Mouse (Mus musculus): ENCODE measurements around the gene Inip.

Inip gene

DNA sequence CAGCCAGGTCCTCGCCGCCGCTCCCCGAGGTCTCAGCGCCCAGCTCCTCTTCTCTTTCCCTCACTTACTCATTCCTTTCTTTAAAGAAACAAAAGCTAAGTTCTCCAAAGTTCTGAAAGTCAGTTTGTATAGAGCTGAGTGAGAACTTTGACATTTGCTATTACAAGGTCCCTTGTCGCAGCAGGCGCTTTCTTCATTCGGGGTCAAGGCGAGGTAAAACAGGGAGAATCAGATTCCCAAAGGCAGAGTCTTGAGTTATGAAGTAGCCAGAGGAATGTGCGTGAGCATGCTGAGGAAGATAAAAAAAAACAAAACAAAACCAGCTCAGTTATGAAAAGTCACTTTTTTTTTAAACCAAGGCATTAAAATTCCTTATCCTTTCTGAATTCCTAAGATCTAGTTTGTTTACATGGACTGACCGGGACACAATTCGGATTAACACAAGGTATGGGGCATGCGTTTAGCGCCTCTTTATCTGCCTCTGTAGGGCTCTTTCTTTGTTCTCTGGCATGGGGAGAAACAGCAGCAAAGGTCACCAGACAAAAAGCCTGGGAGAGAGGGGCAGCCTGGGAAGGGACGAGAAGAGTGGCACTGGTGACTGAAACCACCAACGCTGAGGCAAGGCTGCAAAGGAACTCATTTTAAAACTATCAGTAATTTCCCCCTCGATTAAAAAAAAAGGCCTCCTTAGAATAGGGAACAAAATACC lies 29.1 kb downstream of the Inip start:
- DNase-seq (ENCODE audit: low read depth, low spot score) = no peak

- no peak for DNase-seq (ENCODE audit: low read depth, low spot score)
Observed at GRCm38 (mm10) chr4:59767717-59768116, 33.7 kb downstream of the Inip start.

- DNase-seq (ENCODE audit: low read depth, low spot score) = no peak
Observed at GRCm38 (mm10) chr4:59765385-59766005, 35.9 kb downstream of the Inip start.

DNA sequence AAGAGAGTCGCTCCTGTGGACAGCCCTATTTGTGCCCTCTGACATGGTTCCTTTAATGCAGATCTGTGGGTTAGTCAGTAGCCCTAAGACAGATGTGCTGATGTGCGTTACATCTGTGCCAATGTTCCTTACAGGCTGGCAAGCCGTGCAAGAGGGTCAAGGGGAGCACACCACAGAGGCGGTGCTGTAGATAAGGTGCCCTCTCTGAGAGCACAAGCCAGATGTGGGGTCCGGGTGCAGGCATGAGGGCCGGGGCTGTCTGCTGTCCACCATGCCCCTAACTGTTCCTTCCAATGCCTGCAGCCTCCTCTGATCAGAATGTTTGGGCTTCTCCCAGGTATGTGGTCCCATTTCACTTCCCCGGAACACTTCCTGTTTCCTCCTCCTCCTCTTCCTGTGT lies 36.4 kb downstream of the Inip start:
- no peak for DNase-seq (ENCODE audit: low read depth, low spot score)

DNA sequence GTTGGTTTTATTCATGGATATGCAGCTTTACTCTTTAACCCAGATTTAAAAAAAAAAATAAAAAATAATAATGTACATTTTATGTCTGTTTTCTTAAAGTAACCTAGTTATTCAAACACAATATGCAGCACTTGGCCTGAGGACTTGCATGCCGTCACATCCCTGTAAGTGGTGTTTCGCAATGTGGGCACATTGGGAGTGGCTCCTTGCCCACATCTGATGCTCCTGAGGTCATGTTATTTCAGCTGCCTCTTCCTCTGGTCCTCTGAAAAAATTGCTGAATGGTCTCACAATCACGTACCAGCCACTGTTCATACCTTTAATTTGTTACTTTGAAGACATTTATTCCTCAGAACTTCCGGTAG lies 40.0 kb downstream of the Inip start:
- no peak for DNase-seq (ENCODE audit: low read depth, low spot score)

DNA sequence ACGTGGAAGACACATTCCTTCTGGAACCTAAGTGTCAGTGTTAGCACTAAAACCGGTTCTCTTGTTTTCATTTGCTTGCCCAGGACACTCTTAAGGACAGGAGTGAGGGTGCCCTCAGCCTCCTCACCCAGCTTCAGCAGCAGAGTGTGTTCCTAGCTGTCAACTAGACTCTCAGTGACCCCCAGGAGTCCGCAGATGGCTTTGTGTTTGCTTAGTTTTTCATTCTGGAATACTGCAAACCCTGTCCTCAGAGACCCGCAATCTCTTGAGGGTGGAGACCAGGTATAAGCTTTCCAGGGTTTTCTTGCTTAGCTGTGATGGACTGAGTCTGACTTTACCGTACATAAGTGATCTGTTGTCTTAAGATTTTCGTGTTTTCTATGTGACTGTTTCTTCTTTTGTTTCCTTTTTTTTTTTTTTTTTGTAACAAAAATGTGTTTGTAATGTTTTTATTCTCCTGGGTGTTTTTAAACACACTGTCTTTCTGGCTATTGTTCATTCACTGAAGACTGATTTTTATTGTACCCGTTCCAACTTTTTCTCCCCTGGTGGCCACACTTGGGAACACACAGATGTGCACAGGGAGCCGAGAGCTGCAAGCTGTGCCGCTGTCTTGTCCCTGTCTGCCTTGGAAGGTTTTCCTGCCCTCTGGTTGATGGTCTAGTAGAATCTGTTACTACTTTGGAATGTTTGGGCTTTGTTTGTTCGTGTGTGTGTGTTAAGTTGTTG lies 40.6 kb downstream of the Inip start:
- no peak for DNase-seq (ENCODE audit: low read depth, low spot score)

GRCm38 (mm10) chr4:59760016-59760415 lies 41.4 kb downstream of the Inip start:
- DNase-seq (ENCODE audit: low read depth, low spot score) = no peak

DNA sequence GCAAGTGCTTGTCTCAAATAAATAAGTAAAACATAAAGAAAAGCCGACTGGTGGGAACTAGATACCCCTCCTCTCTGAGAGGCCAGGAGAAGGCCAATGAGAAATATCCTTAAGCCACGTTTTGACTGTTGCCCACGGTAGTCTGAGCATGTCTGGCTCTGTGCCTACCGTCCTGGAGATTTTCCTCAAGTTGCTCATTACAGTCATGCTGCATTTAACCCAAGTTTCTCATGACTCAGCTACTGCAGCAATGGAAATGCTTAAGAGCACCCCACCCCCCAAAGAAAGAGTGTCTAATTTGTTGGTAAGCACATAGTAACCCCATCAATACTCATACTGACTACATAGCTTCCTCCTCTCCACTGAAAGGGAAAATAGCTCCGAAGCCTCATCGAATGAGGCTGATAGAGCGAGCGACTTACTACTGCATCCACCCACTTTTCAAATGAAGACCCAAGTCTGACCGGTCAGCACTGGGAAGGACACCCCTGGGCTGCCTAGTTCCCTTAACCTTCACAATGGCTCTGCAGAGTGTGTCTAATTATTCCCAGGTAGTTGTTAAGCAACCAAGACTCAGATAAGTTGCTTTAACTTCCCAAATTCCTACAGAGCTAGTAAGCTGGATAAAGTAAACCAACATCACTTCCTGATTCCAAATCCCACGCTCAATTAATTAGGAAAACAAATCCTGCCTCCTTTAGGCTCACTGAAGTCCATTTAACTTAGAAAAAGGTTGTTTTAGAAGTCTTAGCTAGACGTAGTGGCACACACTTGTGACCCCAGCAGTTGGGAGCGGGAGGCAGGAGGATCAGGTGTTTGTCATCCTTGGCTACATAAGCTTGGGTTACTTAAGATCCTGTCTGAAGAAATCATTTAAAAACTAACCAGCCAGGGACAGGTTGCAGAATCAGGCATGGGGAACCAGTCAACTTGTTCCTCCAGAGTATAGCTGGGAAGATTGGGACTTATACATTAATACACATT lies 43.6 kb downstream of the Inip start:
- DNase-seq (ENCODE audit: low read depth, low spot score) = no peak

GRCm38 (mm10) chr4:59756332-59757082 lies 44.9 kb downstream of the Inip start:
- no peak for DNase-seq (ENCODE audit: low read depth, low spot score)

DNA sequence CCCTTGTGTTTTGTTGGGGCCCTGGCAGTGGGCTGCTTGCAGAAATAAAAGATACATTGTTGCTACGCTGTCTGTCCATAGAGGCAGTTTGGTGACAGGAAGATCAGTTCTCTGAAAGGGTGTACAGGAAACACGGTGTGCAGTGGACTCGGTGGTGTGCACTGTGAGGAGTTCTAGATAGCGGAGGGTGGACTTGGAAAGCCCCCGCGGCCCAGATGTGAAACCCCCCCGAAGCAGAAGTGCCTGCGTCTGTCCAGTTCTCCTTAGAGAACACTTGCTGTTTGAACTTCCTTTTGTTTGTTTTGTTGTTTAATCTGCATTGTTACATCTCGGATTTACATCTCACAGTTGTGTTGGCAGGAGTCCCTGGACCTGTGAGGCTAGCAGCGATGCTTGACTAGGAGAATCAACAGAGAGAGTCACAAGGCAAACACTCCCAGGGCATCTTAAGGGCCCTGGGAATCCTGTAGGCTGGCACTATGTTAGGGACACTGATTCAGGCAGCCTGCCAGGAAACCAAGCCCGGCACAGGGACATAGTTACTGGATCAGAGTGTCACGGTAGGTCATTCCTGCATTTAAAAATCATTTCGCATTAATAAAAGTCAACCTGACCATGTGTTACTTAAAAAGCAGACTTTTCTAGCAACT lies 47.8 kb downstream of the Inip start:
- DNase-seq (ENCODE audit: low read depth, low spot score) = no peak

- DNase-seq (ENCODE audit: low read depth, low spot score) = no peak
Observed at GRCm38 (mm10) chr4:59739882-59740281, 61.5 kb downstream of the Inip start.

DNA sequence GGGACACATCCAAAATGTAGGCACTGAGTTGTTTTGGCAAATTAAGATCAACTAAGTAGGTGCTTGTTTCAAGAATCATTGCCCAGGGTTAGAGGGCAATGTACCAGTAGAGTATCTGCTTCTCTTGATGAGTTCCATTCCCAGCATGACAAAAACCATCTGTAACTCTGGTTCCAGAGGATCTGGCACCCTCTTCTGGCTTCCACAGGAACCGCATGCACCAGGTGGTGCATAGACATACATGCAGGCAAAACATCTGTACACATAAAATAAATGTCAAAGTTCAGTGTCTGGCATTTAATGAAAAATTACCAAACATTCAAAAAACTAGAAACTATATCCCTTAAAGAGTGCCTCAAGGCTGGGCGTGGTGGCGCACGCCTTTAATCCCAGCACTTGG lies 62.1 kb downstream of the Inip start:
- DNase-seq (ENCODE audit: low read depth, low spot score) = no peak

DNA sequence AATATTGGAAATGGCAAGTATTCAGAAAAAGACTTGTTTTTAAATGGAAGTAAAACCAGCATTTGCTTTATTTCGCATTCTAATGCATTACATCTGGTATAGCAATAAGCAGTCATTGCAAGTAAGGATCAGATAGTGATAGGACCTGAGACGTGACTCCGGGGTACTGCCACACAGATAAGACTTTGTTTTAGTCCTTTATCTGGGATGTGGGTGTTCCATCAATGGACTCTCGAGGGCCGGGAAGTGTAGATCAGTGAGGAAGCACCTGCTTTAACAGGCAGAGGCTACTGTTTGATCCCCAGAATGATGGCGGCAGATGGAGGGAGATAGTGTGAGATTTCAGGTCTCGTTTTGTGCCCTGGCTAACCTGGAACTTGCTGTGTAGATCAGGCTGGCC lies 69.8 kb downstream of the Inip start:
- DNase-seq (ENCODE audit: low read depth, low spot score) = no peak

GRCm38 (mm10) chr4:59728839-59729238 lies 72.5 kb downstream of the Inip start:
- no peak for DNase-seq (ENCODE audit: low read depth, low spot score)

GRCm38 (mm10) chr4:59727878-59728261 lies 73.5 kb downstream of the Inip start:
- DNase-seq (ENCODE audit: low read depth, low spot score) = no peak

DNA sequence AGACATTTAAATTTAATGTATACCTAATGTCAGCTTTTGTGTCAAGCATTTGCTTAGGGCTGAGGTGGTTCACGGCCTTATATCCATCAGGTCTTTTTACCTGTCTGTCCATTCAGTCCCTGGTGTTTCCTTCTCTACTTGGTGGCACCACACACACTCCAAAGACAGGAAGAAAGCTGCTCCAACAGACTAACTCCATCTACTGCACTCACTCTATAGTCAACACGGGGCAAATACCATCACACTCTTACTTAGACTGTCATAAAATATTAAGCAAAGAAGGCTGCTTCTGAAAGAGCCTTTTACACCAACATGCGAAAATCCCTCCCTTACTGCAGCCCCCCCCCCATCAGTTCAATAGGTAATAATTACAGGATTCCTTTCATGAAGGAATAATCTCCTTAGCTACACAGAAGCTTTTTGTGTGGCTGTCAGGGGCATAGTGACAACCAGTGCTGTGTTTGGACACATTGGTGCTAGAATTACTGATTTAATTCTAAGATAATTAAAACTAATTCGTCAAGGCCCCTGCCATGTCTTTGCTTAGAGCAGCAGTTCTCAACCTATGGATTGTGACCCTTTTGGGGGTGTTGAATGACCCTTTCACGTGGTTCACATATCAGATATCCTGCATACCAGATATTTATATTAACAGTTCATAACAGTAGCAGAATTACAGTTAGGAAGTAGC lies 74.1 kb downstream of the Inip start:
- no peak for DNase-seq (ENCODE audit: low read depth, low spot score)

DNA sequence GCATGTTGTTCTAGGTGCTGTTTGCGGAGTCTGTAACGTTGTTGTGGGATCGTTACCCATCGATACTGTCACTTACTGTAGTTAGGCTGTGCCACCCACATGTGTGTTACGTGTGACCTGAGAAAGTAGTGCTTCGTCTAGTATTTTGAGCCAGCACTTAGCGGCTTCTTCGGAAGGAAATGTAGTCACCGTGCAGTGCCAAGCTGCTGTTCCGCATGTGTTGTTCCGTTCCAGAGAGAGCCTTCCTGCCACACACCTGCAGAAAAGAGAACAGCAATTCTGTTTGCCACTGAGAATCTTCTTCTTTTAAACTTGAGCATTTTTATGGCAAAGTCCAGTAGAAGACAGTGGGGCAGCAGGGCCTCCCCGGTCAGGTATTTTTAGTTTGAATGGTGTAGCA lies 74.9 kb downstream of the Inip start:
- DNase-seq (ENCODE audit: low read depth, low spot score) = no peak

DNA sequence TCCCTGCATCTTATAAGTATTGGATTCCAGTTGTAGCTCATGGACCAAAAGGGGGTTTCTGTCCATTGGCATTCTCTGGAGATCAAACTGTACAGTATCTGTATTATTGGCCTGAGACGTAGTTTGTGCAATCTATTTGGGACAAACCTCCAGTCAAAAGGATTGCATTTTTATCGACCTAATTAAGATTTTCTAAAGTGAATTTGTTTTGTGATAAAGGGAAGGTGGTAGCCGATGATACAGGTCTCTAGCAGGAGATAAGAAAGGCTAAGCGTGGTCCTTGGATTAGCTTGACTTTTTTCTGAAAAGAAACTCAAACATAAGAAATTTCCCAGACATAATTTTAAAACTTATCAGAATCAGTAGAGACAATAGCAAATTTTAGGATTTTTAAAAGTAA lies 75.8 kb downstream of the Inip start:
- DNase-seq (ENCODE audit: low read depth, low spot score) = no peak

GRCm38 (mm10) chr4:59721811-59722210 lies 79.6 kb downstream of the Inip start:
- no peak for DNase-seq (ENCODE audit: low read depth, low spot score)
